Mouse (Mus musculus) testis, adult 2 months (tissue): ENCODE results near the gene Sdhaf4.

Experiments used
- CTCF ChIP-seq: fragments of 200-500 bp; IDR thresholded peaks from 2 replicates; pipeline ENCODE4 v1.5.1; 2012; ENCODE audit warnings: low read depth, mild to moderate bottlenecking, inconsistent platforms, low read length, moderate library complexity; ENCODE audit not compliant: control insufficient read depth, insufficient read depth, insufficient replicate concordance
- POLR2A ChIP-seq: fragments of 200-500 bp; IDR thresholded peaks from 2 replicates; pipeline ENCODE4 v1.6.1; 2012; ENCODE audit warnings: low read depth, mild to moderate bottlenecking, inconsistent platforms, low read length, moderate library complexity; ENCODE audit not compliant: control insufficient read depth

DNA sequence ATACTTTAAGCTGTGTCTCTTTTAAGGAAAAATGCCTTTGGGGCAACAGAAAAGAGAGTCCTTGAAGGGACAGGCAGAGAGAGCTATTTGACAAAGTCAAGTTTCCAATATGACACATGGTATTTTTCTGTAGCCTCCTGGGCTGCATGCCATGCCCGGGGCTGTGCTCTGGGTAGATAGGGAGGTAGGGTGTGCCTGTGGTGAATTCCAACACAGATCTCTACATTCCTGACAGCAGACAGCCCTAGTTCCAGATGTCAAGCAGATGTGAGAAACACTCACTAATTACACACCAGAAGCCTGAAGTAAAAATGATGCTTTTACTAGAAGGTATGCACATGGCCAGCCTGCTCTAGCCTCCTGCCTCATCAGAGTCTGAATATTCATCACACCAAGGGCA lies 39.2 kb downstream of the Sdhaf4 start:
- no peak for TF ChIP-seq CTCF
- TF ChIP-seq POLR2A, result no peak
